Mouse (Mus musculus) C2C12 (cell line): Measurements from ENCODE around the gene Prdx5.

Source experiments
- CTCF ChIP-seq: IDR thresholded peaks from one replicate; pipeline ENCODE4 v1.5.1; 2011; ENCODE audit not compliant: control insufficient read depth, insufficient read depth, insufficient read length
- MAX ChIP-seq: IDR thresholded peaks from one replicate; pipeline ENCODE4 v1.6.1; 2011; ENCODE audit warnings: mild to moderate bottlenecking, control low read depth
- MYOD1 ChIP-seq: IDR thresholded peaks from one replicate; pipeline ENCODE4 v1.6.1; 2011; ENCODE audit warnings: low read depth; ENCODE audit not compliant: control insufficient read depth, insufficient read length

DNA sequence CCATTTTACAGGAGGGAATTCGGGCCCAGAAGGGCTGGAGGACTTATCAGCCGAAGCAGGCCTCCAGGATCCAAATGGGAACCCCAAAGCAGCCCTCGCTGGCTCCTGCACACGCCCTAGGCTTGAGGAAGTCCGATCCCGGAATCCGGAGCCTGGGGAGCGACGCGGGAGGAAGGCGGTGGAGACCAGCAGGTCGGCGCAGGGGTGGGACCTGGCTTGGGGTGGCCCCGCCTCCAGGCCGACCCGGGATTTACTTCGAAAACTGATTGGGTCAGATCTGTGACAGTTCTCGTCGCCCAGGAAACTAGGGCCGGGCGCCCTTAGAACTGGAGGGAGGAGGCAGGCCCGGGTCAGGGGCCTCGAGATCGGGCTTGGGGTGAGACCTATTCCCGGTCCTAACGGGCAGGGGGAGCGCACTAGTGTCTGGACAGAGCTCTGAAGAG is 32.4 kb upstream of the Prdx5 start, which contains the start of gene Gpr137:
- no peak for TF ChIP-seq CTCF
- TF ChIP-seq MYOD1: no peak
- peak; percentile 21 for TF ChIP-seq MAX
